Mouse (Mus musculus) megakaryocyte, embryonic 14.5 days (primary cell): ENCODE data around the gene Uqcr11. TPM values are rescaled to one million over a fixed set of nuclear protein-coding genes. Genes with fewer than 3 reads are reported as not detected.
A peak's percentile ranks its signal among the peaks of the same experiment; 100 is the strongest.

Experiments
- H3K27me3 ChIP-seq: replicated peaks from 2 replicates; pipeline ENCODE3; 2012; ENCODE audit warnings: inconsistent platforms
- H3K36me3 ChIP-seq: replicated peaks from 2 replicates; pipeline ENCODE3; 2012; ENCODE audit warnings: low read length, inconsistent platforms, mixed read lengths
- H3K4me1 ChIP-seq: 2 replicates; pipeline ENCODE4 v1.6.1; 2012; ENCODE audit warnings: inconsistent platforms
- H3K4me3 ChIP-seq: replicated peaks from 2 replicates; pipeline ENCODE3; 2012; ENCODE audit warnings: moderate library complexity, mild to moderate bottlenecking, inconsistent platforms
- H3K9me3 ChIP-seq: 2 replicates; pipeline ENCODE4 v1.6.1; 2012; ENCODE audit warnings: inconsistent platforms
- FLI1 ChIP-seq: IDR thresholded peaks from 2 replicates; pipeline ENCODE4 v1.6.1; 2012; ENCODE audit warnings: low read length, inconsistent platforms, mixed read lengths
- GATA1 ChIP-seq: IDR thresholded peaks from 3 replicates; pipeline ENCODE4 v1.6.1; 2012; ENCODE audit warnings: mixed read lengths, low read length, inconsistent platforms, borderline replicate concordance
- polyA plus RNA-seq: library from polyadenylated mRNA; stranded (reverse); fragments of >175 nt; gene quantifications from 2 replicates; pipeline ENCODE4 v1.2.3, GENCODE M21; 2012; ENCODE audit warnings: low replicate concordance; ENCODE audit not compliant: insufficient read depth

Gene Uqcr11
- polyA plus RNA-seq, 1 experiment: 1,591 TPM

GRCm38 (mm10) chr10:80399973-80400703 lies 6.5 kb downstream of the Uqcr11 start:
- Histone ChIP-seq H3K4me1 (peaks cover 79% of the 10 kb centered on the region), H3K27me3 (no peaks in the 10 kb centered on the region), H3K9me3 (0 out of 2 replicates have a peak, but pooled peaks cover 5% of the 10 kb centered on the region), H3K4me3 (peak overlapping the region; percentile 91), H3K36me3 (peaks cover 66% of the 10 kb centered on the region)
- TF ChIP-seq GATA1: no peak
- no peak for TF ChIP-seq FLI1

- Histone ChIP-seq H3K4me1 (peaks cover 75% of the 10 kb centered on the region), H3K36me3 (peaks cover 66% of the 10 kb centered on the region), H3K4me3 (peak within 1 kb of the TSS; percentile 91), H3K27me3 (no peaks in the 10 kb centered on the region), H3K9me3 (0 out of 2 replicates have a peak, but pooled peaks cover 5% of the 10 kb centered on the region)
- TF ChIP-seq FLI1 (no peak), GATA1 (no peak)
Measured at GRCm38 (mm10) chr10:80399191-80399972, 7.2 kb downstream of the Uqcr11 start, which contains the start of gene Mbd3. TSS of gene Mbd3 (minus strand) at chr10:80399550.

- H3K4me1 ChIP-seq: peaks cover 75% of the 10 kb centered on the region
- H3K36me3 ChIP-seq: peaks cover 66% of the 10 kb centered on the region
- 0 out of 2 replicates have a peak, but pooled peaks cover 5% of the 10 kb centered on the region for H3K9me3 ChIP-seq
- H3K4me3 ChIP-seq: peak overlapping the region; percentile 91
- no peak for TF ChIP-seq GATA1
- TF ChIP-seq FLI1: no peak
- H3K27me3 ChIP-seq: no peaks in the 10 kb centered on the region
Measured at GRCm38 (mm10) chr10:80398719-80399190, 7.9 kb downstream of the Uqcr11 start.

GRCm38 (mm10) chr10:80398174-80398535 lies 8.5 kb downstream of the Uqcr11 start:
- no peak for TF ChIP-seq FLI1
- no peak for TF ChIP-seq GATA1
- no peaks in the 10 kb centered on the region for H3K27me3 ChIP-seq
- H3K4me3 ChIP-seq: peak overlapping the region; percentile 91
- H3K4me1 ChIP-seq: peaks cover 70% of the 10 kb centered on the region
- 0 out of 2 replicates have a peak, but pooled peaks cover under 1% of the 10 kb centered on the region for H3K9me3 ChIP-seq
- H3K36me3 ChIP-seq: peaks cover 66% of the 10 kb centered on the region

- peaks cover 66% of the 10 kb centered on the region for H3K36me3 ChIP-seq
- H3K4me3 ChIP-seq: peak overlapping the region; percentile 91
- H3K4me1 ChIP-seq: peaks cover 67% of the 10 kb centered on the region
- H3K27me3 ChIP-seq: no peaks in the 10 kb centered on the region
- no peaks in the 10 kb centered on the region for H3K9me3 ChIP-seq
- TF ChIP-seq FLI1 (no peak), GATA1 (no peak)
Measured at GRCm38 (mm10) chr10:80397524-80398173, 9.0 kb downstream of the Uqcr11 start.

- H3K4me3 ChIP-seq: peak overlapping the region; percentile 91
- peaks cover 67% of the 10 kb centered on the region for H3K36me3 ChIP-seq
- H3K4me1 ChIP-seq: peaks cover 67% of the 10 kb centered on the region
- no peaks in the 10 kb centered on the region for H3K27me3 ChIP-seq
- no peak for TF ChIP-seq GATA1
- TF ChIP-seq FLI1: no peak
- H3K9me3 ChIP-seq: no peaks in the 10 kb centered on the region
Measured at GRCm38 (mm10) chr10:80396822-80397523, 9.7 kb downstream of the Uqcr11 start.

GRCm38 (mm10) chr10:80395025-80395627 lies 11.5 kb downstream of the Uqcr11 start:
- Histone ChIP-seq H3K4me1 (peaks cover 53% of the 10 kb centered on the region), H3K36me3 (peaks cover 73% of the 10 kb centered on the region), H3K9me3 (no peaks in the 10 kb centered on the region), H3K4me3 (no peak overlapping the region), H3K27me3 (no peaks in the 10 kb centered on the region)
- no peak for TF ChIP-seq GATA1
- TF ChIP-seq FLI1: no peak

- no peaks in the 10 kb centered on the region for H3K9me3 ChIP-seq
- H3K4me3 ChIP-seq: no peak overlapping the region
- H3K4me1 ChIP-seq: peaks cover 64% of the 10 kb centered on the region
- H3K27me3 ChIP-seq: no peaks in the 10 kb centered on the region
- TF ChIP-seq FLI1 (no peak), GATA1 (no peak)
- peaks cover 81% of the 10 kb centered on the region for H3K36me3 ChIP-seq
Measured at GRCm38 (mm10) chr10:80392687-80393086, 13.9 kb downstream of the Uqcr11 start.

GRCm38 (mm10) chr10:80390697-80391096 lies 15.9 kb downstream of the Uqcr11 start:
- Histone ChIP-seq H3K4me3 (no peak overlapping the region), H3K9me3 (no peaks in the 10 kb centered on the region), H3K36me3 (peaks cover 62% of the 10 kb centered on the region), H3K27me3 (peaks cover 11% of the 10 kb centered on the region), H3K4me1 (peaks cover 59% of the 10 kb centered on the region)
- TF ChIP-seq FLI1 (no peak), GATA1 (no peak)
